Mouse (Mus musculus): ENCODE measurements around the gene Ubl7.

DNA sequence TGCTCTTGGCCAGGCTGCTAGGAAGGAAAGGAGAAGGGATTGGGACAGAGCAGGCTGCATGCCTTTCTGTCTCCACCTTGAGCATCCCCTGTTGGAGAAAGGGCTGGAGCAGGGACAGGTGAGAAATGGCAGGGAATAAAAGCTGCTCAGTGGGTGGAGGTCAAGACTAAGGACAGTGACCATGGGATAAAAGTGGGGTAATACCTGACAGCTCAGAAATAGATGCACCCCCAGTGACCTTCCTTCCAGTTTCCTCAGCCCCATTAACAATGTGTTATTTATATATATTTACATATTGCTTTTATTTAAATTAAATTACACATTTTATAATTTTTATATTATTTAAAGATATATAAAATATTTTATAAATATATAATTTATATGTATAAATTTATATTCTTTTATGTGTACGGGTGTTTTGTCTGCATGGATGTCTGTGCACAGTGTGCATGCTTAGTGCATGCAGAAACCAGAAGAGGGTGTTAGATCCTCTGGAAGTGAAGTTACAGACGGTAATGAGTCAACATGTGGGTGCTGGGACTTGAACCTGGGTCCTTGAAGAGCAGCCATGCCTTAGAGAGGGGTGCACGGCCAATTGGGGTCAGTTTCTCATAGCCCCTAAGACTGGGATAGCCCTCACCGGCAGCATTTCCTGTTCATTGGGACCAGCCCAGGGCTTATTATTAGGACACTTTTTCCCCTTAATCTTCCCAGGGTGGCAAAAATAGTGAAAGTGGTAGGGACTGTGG, 52.6 kb downstream of the Ubl7 start:
- TF ChIP-seq CTCF (IDR thresholded peaks at IDR 0.05; ENCODE audit: low read depth, low read length) = no peak
- no peak for TF ChIP-seq POLR2A (IDR thresholded peaks at IDR 0.05; ENCODE audit: borderline replicate concordance, low read depth, low read length)
